Mouse (Mus musculus) telencephalon, adult 2 months (tissue): ENCODE data around the gene Plxna4.
A peak's percentile ranks its signal among the peaks of the same experiment; 100 is the strongest.

Experiments used
- DNase-seq: peaks from one replicate; pipeline ENCODE4 v3.0.0-alpha.2; 2011; ENCODE audit warnings: low read depth, low spot score

The Plxna4 gene

DNA sequence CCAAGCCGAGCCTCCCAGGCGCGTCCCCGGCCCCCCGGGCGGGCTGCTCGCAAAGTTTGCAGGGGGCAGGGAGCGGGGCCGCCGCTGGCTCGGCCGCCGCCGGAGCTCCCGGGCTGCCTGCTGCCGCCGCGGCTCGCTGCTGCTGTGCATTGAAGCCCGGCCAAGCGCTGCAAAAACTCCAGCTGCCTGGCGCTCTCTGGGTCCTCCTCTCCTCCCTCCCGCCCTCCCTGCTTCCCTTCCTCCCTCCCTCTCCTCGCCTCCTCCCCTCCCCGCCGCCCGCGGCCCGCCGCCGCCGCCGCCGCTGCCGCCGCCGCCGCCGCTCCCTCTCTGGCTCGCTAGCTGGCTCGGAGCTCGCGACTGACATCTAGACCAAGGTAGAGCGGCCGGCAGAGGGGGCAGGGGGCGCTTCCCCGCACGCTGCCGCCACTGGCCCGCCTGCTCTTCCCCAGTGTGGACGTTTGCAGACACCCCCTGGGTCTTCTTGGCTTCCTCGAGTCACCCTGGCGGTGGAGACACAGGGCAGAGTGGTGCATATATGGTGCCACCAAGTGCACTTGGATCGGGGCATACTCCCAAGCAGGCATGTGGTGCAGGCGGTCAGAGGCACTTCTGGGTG, at the start of gene Plxna4:
TSS of gene Plxna4 (minus strand) at position 137 of the 616 bp plus-strand sequence.
- DNase-seq = peak; percentile 69

DNA sequence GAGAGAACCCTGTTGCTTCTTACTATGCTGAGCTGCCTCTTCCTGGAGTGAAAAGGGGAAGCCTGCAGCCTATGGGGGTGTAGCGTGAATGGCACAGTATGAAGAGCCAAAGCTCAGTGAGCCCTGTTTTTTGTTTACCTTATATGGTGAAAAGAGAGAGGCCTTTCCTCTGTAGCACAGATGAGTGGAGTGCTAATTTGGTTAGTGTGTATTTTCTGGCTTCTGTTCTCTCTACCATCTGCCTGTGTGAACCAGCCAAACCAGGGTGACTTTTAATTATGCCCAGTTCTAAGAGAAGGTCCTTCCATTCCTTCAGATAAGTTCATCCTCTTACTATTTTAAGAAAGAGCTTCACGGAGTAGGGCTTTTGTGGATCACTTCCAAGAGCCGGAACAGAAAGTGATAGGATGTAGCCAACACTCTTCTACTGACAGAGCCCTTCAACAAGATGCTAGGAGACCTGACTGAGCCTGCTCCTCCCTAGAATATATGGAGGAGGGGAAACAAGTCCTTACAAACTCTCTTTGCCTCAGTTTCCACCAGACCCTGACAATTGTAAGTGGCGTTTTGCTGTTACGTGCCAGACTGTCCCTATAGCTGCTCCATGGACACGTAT, 49.7 kb upstream of the Plxna4 start:
- DNase-seq = peak; percentile 58

DNA sequence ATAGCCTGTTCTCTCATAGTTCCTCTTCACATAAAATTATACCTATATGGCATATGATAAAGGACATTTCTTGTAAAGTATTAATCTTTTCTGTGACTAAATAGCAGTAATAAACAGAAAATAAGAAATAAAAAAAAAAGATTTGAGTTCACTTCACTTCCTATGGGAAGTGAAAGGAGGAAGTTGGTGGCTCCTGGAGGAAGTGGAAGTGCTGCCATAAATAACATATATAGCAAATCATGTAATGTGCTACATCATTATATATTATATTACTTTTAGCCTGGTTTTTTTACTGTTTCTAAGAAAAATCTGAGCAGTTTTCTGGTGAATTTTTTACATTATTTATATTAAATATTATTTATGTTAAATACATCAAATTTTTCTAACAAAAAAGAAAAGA, 22.7 kb upstream of the Plxna4 start:
- no peak for DNase-seq

DNA sequence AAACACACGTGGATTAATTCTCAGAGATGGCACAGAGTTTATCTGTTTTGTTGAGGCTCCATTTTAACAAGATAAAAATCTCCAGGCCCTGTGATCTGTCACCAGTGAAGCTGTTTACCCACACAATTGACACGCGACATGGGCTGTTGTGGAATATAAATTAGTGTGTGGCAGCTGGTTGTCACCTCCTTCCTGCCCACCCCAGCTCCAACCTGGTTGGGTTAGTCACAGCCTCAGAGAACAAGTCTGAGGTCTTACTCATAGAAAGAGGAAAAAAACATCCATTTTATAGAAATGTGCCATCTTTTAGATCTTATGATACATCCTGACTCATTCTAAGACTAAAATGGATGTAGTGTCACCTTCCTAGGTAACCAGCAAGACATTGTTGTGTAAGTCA, 18.8 kb upstream of the Plxna4 start:
- DNase-seq = no peak

DNA sequence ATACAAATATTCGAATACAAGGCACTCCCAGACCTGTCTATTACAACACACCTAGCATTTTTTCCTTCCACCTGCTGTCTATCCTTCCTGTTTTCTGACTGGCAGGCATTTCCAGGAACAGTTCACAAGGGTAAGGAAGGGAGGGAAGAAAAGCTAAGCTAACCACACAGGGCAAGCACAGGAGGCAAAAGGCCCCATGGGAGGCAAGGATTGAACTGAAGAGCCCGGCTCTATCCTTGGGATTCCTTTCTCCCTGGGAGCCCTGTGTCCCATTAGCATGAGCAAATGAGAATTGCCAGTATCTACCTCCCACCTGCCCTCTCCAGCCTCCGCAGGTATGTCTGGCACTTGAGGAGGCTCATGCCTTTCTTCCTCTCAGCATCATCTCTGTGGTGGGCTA, 17.6 kb upstream of the Plxna4 start:
- DNase-seq = no peak

DNA sequence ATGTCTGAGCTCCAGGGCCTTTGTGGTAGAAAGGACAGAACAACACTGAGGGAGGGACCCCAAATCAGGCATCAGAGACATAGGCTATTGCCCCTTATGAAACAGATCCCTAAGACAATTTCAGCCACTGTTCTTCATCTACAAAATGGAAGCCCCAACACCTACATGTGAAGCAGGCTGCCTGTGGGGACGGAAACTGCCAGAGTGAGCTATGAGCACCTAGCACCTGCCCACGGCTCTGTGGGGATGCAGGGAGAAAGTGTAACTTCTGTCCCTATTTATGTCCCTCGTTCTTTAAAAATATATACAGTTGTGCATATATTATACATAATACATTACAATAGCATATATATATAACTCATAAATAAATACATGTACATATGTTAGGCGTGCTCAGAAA, 16.9 kb upstream of the Plxna4 start:
- peak; percentile 71 for DNase-seq

DNA sequence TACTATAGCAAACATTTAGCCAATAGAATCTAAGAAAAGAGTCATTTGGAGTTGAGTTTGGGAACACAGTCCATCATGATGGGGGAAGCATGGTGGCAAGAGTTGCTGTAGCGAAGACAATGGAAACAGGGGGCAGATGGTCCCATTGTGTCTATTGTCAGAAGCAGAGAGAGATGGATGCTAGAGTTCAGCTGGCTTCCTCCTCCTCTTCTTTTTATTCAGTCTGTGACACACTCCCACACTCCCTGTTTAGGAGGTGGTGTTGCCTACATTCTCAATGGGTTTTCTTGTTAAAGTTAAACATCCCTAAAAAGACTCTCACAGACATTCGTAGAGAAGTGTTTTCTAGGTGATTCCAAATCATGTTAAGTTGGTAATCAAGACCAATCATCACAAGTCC, 14.1 kb upstream of the Plxna4 start:
- no peak for DNase-seq

DNA sequence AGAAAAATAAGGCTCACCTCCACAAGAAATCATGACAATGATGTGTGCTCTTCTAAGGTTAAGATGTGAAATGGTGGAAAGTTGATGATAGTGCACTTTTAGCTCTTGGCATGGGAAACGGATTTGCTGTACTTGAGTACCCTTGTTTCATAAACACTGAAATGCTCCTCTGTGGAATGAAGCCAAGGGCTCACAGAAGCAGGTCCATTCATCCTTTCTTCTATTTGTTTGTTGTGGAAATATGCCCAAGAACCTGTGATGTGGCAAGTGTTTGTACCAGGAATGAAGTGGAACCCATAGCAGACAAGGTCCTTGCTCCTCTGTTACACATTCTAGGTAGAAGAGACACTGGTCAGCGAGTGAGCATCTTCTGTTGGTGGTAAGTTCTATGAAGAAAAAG, 13.3 kb upstream of the Plxna4 start:
- DNase-seq = no peak

DNA sequence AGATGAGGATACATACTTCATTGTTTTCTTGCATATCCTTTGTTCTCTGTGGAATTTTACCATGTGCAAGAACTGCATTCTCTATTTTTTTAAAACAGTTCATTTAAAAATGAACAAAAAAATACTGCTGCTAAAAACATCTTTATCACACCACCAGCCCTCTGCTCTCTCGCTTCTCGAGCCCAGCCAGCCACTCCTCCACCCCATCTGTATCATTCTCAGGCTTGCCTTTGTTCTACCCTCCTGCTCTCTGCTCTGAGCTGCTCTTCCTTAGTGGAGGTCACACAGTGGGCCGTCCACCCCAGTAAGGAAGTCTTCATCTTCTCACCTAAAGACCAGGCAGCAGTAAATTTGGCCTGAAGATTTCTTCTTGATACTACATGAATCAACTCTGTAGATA, 7.6 kb upstream of the Plxna4 start:
- DNase-seq = no peak

DNA sequence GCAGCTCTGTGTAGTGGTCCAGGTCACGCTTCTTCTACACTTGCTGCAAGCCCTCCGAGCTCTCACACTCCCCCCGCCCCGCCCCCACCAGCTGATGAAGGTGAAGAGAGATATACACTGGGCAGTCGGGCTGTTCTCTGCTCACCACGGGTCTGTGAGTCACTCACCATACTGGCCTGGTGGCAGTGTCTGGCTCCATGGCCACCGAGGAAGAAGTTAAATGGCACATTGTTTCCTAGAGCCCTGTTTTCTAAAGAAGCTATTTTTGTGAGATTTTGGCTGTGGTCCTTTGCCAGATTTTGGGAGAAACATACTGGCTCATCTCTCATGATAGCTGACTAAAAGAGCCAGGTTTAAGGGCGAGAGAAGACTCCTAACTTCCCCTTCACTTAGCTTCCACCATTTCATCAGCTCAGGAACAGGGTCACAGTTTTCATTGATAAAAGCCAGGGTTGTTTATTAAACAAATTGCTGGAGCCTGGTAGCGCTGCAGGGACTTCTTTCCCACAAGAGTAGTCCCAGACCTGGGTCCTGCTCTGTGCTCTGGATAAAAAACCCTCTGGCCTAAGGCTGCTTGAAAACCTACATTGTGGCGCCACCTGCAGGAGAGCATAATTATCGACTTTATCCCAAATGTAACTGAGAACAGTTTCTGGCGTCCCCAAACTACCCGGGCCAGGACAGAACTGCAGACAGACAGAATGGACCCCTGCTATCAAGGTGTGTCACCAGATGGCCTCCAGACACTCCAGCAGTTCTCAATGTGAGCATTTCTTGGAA, 3.2 kb upstream of the Plxna4 start:
- no peak for DNase-seq

DNA sequence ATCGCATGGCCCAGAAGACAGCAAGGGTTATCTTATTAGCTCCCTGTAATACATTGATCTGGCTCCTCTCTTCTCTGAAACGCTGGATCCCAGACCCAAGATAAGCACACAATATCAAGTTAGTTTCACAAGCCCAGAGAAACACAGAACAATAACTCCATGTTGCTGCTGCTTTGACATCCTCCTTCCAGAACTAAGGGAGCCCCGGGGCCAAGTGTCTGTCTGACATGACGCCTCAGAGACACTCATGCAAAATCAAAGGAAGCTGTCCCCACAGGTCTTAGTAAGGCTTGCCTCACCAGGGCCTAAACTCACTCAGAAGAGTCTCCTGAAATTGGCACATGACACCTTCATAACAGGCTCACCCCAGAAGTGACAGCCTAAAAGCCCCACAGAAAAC, 1.6 kb upstream of the Plxna4 start:
- DNase-seq = no peak

DNA sequence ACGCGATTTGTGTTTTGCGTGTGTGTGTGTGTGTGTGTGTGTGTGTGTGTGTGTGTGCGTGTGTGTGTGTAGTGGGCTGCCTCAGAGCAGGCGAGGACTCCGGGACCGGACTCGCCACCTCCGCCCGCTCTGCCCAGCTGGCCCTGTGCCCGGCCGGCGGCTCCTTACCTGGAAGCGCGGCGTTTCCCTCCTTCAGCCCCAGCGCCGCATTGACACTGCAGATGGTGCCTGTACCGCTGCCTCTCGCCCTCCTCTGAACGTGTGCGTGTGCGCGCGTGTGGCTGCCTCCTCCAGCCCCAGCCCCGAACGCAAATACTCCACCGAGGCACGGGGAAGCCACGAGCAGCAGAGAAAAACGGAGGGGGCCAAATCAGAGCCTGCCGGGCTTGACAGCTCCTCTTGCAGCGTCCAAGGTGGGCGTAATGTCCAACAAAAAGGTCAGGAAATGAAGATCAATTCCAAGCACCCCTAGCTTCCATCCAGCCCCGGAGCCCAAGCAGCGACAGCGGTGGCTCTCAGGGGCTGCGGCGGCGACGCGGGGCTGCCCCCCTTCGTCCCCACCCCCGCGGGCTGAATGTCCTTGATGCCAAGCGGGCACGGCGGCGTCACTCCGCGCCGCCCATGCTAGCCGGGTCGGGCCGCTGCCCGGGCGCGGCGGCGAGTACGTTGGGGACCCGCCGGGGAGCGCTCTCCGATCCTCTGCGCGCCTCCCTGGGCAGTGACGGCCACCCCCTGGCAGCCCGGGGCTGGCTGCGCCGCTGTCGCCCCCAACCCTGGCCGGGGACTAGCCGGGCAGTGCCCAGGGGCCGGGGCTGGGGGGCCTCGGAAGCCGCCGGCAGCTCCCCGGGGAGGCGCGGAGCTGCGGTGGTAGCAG, 619 bp downstream of the Plxna4 start:
- no peak for DNase-seq

DNA sequence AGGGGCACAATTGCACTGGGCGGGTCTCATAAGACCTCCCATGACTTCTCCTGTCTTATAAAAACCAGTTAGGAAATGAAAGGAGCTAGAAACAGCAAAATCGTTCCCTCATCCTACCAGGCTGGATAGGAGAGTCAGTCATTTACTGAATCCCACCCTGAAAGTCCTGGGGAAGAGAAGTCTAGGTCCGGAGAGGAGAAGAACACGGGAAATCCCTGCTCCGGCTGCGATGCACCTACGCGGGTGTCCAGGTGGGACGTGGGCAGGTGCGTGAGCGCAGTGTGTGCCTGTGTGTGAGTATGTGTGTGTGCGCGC, 1.2 kb downstream of the Plxna4 start:
- DNase-seq = no peak

DNA sequence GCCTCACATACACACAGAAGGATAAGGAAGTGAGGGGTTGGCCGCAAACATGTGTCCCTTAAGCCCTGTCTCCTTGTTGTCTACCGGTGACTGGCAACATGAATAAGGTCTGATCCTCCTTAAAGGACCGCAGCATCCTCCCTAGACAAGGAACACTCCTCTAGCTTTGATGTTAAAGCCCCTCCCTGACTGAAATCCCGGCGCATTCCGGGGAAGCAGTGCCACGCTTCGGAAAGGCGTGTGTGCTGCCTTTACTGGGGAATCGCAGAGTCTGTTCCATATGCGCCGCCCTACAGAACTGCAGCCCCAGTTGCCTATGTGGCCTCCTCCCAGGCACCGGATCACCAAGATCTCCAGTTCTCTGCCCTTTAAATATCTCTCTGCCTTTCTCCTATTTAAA, 1.6 kb downstream of the Plxna4 start:
- peak; percentile 66 for DNase-seq

DNA sequence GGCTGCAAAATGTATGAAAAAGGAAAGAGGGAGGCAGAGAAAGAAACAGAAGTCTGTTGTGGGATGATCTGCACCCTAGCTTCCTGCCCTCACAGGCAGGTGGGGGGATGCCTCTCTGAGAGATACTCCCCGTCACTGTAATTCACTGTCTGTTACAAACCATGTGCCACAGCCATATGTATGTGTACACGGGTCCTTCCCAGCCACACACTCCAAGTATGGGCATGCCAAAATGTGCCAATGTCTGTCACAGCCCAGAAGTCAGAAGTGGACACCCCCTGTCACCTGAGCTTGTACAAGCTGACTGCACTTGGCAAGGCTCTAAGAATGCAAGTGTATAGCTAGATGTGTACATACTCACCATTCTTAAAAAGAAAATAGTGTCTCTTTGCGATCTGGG, 2.8 kb downstream of the Plxna4 start:
- no peak for DNase-seq

DNA sequence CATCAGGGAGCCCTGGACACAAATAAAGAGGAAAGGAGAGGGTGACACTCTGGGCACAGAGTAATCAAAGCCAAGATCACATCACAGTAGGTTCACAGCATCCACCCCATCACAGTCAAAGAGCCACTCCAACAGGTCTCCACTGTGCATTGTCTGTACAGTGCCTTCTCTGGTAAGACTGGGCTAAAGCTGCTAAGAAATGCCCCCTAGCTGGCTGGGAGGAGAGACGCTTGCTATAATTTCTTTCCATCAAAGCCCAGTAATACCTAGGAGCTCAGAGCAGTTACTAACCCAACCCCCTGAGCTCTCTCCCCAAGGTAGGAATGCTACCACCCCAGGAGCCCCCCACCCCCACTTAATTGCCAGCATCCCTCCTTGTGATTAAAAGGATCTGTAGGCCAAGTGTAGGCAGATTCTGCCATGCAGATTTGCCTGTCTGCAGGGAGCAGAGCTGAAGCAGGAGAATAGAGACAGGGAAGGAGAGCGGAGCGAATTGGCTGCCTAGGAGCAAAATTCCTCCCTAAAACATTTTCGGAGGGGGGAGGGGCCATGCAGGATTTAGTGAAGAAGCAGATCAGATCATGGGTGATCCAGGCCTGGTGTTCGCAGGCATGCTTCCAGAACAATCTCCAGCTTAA, 3.6 kb downstream of the Plxna4 start:
- no peak for DNase-seq

DNA sequence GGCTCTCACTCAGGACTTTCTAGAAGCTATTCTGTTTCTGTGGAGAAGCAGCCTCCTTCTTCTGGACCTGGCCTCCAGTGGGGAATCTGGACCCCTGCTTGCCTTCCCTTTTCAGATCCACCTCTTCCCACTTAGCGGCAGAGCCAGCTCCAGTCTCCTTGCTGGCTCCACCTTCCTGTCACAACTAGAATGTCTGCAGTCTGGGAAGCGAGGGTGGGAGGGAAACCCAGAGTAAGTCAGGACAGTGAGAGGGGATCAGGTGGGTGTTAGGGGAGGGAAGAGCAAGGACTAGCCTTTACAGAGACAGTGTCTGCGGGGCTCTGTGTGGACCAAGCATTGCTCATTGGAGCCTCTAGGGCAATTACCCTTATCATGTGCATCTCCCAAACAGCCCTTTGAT, 4.4 kb downstream of the Plxna4 start:
- no peak for DNase-seq

DNA sequence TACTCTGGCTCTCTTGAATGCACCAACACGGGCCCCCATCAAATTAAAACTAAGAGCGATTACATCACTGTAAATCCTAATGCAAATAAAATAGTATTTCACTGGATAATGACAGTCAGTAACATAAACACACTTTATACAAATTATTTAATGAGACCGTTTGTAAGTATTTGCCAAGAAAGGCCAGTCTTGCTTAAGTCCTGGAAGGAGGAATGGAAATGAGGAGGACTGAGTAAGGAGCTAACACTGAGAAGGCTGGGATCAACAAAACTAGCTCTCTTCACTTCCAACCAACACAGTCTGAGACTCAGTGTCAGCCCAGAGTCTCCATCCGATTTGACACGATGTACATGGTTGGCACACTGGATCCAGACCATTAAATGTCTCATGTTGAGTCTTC, 16.5 kb downstream of the Plxna4 start:
- DNase-seq = no peak

DNA sequence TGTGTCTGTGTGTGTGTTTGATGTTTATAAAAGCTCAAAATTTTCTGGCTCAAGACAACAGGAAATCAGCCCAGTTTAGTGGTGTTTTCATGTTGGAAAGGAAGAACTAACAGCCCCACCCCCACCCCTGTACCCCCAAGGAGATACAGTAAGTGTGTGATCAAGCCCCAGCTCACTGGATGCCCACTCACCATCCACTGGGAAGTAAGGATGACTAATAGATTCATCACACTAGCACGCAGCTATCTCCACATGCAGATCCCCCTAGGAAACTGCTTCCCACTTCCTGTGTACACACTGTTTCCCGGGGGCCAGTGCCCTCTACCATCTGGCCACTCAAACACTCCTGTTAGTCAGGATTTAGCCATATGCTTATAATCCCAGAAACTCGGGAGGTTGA, 17.5 kb downstream of the Plxna4 start:
- no peak for DNase-seq

DNA sequence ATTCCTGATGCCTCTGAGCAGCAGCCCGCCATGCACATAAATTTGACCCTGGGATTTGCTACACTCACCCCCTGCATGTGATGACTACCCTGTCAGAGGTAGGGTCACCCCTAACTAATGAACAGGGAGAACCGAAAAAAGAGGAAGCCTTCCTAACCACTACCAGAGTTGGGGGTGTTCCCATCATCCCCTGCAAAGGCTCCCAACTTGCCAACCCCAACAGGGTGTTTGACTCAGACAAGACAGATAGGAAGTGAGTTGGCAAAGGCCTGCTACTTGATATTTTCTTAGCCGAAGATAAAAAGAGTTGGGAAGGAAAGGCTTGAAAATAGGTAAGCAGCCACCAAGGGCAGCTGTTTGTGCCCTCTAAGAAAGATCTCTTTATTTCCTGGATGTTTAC, 18.1 kb downstream of the Plxna4 start:
- DNase-seq = no peak

DNA sequence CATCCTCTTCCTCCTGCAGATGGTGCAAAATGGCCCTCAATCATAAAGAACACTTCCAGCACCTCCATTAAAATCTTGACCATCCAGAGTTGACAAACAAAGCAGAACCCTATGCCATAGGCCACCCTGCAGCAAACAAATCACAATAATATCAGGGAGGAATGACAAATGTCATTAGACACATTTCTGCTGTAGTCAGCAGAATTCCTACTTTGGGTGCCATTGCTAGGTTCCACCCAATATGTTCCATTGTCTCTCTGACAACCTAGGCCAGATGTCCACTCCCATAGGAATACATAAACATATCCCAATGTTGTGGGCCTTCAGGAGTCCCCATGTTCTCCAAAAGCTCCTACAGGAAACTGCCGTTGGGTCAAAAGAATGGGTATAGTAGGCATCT, 41.1 kb downstream of the Plxna4 start:
- DNase-seq = no peak

DNA sequence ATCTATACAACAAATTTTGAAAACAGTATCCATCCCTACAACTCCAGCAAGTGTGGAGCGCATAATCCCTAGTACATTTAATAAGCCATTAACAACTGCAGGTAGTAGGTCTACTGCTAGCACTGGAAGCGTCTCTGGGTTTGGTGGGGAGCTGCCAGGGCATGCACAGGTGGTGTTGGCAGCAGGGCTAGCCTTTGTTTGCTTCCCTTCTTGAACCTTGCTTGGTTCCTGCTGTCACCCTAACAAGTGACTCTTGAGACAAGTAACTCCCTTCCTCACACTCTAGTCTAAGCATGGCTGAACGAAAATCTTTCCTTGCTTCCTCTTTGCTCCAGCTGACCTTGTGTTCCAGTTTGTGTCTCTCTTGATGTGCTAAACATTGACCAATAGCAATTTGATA, 44.0 kb downstream of the Plxna4 start:
- no peak for DNase-seq
